Mouse (Mus musculus) kidney, embryonic 15.5 days (tissue): ENCODE measurements around the gene Pigyl. TPM values are rescaled to one million over a fixed set of nuclear protein-coding genes. Genes with fewer than 3 reads are reported as not detected.

Experiments used
- ATAC-seq: fragments of 200-750 bp; cut with Nextera tagmentation; replicated peaks from 2 replicates; pipeline ENCODE4 v1.8.0; 2017; ENCODE audit warnings: moderate TSS enrichment; ENCODE audit not compliant: low FRiP score
- H3K27ac ChIP-seq: fragments of 300-500 bp; sonication (generic); 2 replicates; pipeline ENCODE4 v1.5.1; 2015; ENCODE audit warnings: mild to moderate bottlenecking, inconsistent platforms
- H3K27me3 ChIP-seq: fragments of 300-500 bp; sonication (generic); 2 replicates; pipeline ENCODE4 v1.6.1; 2015; ENCODE audit warnings: inconsistent platforms
- H3K36me3 ChIP-seq: fragments of 300-500 bp; sonication (generic); 2 replicates; pipeline ENCODE4 v1.6.1; 2015; ENCODE audit warnings: inconsistent platforms
- H3K4me1 ChIP-seq: fragments of 300-500 bp; sonication (generic); 2 replicates; pipeline ENCODE4 v1.6.1; 2015; ENCODE audit warnings: inconsistent platforms
- H3K4me2 ChIP-seq: fragments of 300-500 bp; sonication (generic); 2 replicates; pipeline ENCODE4 v1.6.1; 2015; ENCODE audit warnings: moderate library complexity, mild to moderate bottlenecking, inconsistent platforms
- H3K4me3 ChIP-seq: fragments of 300-500 bp; sonication (generic); replicated peaks from 2 replicates; pipeline ENCODE4 v1.5.1; 2015; ENCODE audit warnings: mild to moderate bottlenecking, inconsistent platforms
- H3K9ac ChIP-seq: fragments of 300-500 bp; sonication (generic); 2 replicates; pipeline ENCODE4 v1.6.1; 2015; ENCODE audit warnings: mild to moderate bottlenecking, inconsistent platforms
- H3K9me3 ChIP-seq: fragments of 300-500 bp; sonication (generic); replicated peaks from 2 replicates; pipeline ENCODE4 v1.6.1; 2016; ENCODE audit warnings: inconsistent platforms
- WGBS: fragments of 180-500 bp; shearing (Covaris S2); methylation state at CpG from one replicate; pipeline ENCODE4 v1.1.7; 2015; ENCODE audit warnings: mixed read lengths; 5-methylcytosine and 5-hydroxymethylcytosine counted together
- microRNA-seq: library from miRNA; unstranded; fragments of <30 nt; microRNA quantifications from one replicate; pipeline ENCODE4, GENCODE M21; 2016
- polyA plus RNA-seq: library from polyadenylated mRNA; unstranded; fragments of >200 nt; fragmentation: Nextera tagmentation; extraction: Ambion mirVana; gene quantifications from 2 replicates; pipeline ENCODE4 v1.2.1, GENCODE M21; 2015

Gene Pigyl
- polyA plus RNA-seq, 1 experiment from 2014 or later, result 73.1 TPM

GRCm38 (mm10) chr9:22164711-22165668, 8.3 kb downstream of the Pigyl start:
- no peaks in the 10 kb centered on the region for H3K36me3 ChIP-seq
- peak overlapping the region; percentile 63 for H3K4me3 ChIP-seq
- H3K9ac ChIP-seq, result peak overlapping the region; percentile 54
- 2% methylated on average over 53 of the region's 54 CpGs for WGBS
- no peaks in the 10 kb centered on the region for H3K27me3 ChIP-seq
- peak overlapping the region; percentile 97 for H3K4me2 ChIP-seq
- peak; percentile 63 for ATAC-seq
- no peak overlapping the region for H3K27ac ChIP-seq
- 0 out of 2 replicates have a peak, but pooled peaks cover 4% of the 10 kb centered on the region for H3K9me3 ChIP-seq
- peaks cover 6% of the 10 kb centered on the region; the same call in 1 of the 2 replicates for H3K4me1 ChIP-seq

GRCm38 (mm10) chr9:22165964-22166363, 9.3 kb downstream of the Pigyl start:
- H3K4me3 ChIP-seq, result no peak overlapping the region
- no peak overlapping the region for H3K9ac ChIP-seq
- ATAC-seq, result no peak
- no peaks in the 10 kb centered on the region for H3K27me3 ChIP-seq
- no peaks in the 10 kb centered on the region for H3K36me3 ChIP-seq
- 59% methylated on average over 6 of the region's 6 CpGs for WGBS
- H3K4me1 ChIP-seq, result peaks cover 6% of the 10 kb centered on the region; the same call in 1 of the 2 replicates
- H3K27ac ChIP-seq, result no peak overlapping the region
- 0 out of 2 replicates have a peak, but pooled peaks cover 4% of the 10 kb centered on the region for H3K9me3 ChIP-seq
- H3K4me2 ChIP-seq, result no peak overlapping the region

GRCm38 (mm10) chr9:22166686-22167085, 10.0 kb downstream of the Pigyl start:
- Histone ChIP-seq H3K36me3 (no peaks in the 10 kb centered on the region), H3K9me3 (0 out of 2 replicates have a peak, but pooled peaks cover 4% of the 10 kb centered on the region), H3K4me3 (no peak overlapping the region), H3K4me2 (no peak overlapping the region), H3K27me3 (no peaks in the 10 kb centered on the region), H3K4me1 (peaks cover 6% of the 10 kb centered on the region; the same call in 1 of the 2 replicates), H3K27ac (no peak overlapping the region), H3K9ac (no peak overlapping the region)
- no peak for ATAC-seq
- 88% methylated on average over 10 of the region's 10 CpGs for WGBS

GRCm38 (mm10) chr9:22167751-22168150, 11.1 kb downstream of the Pigyl start:
- Histone ChIP-seq H3K9me3 (0 out of 2 replicates have a peak, but pooled peaks cover 4% of the 10 kb centered on the region), H3K4me1 (peaks cover 6% of the 10 kb centered on the region; the same call in 1 of the 2 replicates), H3K27ac (no peak overlapping the region), H3K27me3 (no peaks in the 10 kb centered on the region), H3K9ac (no peak overlapping the region), H3K4me3 (no peak overlapping the region), H3K36me3 (no peaks in the 10 kb centered on the region), H3K4me2 (no peak overlapping the region)
- 96% methylated on average over 4 of the region's 4 CpGs for WGBS
- no peak for ATAC-seq

- WGBS, result 94% methylated on average over 11 of the region's 11 CpGs
- Histone ChIP-seq H3K27ac (no peak overlapping the region), H3K9me3 (0 out of 2 replicates have a peak, but pooled peaks cover 4% of the 10 kb centered on the region), H3K36me3 (no peaks in the 10 kb centered on the region), H3K4me2 (no peak overlapping the region), H3K4me1 (peaks cover 6% of the 10 kb centered on the region; the same call in 1 of the 2 replicates), H3K27me3 (no peaks in the 10 kb centered on the region), H3K4me3 (no peak overlapping the region), H3K9ac (no peak overlapping the region)
- no peak for ATAC-seq
Observed at GRCm38 (mm10) chr9:22169327-22169726, 12.7 kb downstream of the Pigyl start.

GRCm38 (mm10) chr9:22172318-22172717, 15.7 kb downstream of the Pigyl start:
- 0 out of 2 replicates have a peak, but pooled peaks cover 5% of the 10 kb centered on the region for H3K9me3 ChIP-seq
- H3K27ac ChIP-seq, result no peak overlapping the region
- ATAC-seq, result no peak
- H3K4me2 ChIP-seq, result no peak overlapping the region
- WGBS, result 80% methylated on average over 4 of the region's 4 CpGs
- no peaks in the 10 kb centered on the region for H3K27me3 ChIP-seq
- no peaks in the 10 kb centered on the region for H3K36me3 ChIP-seq
- no peaks in the 10 kb centered on the region for H3K4me1 ChIP-seq
- no peak overlapping the region for H3K9ac ChIP-seq
- no peak overlapping the region for H3K4me3 ChIP-seq

GRCm38 (mm10) chr9:22188025-22188611, 31.5 kb downstream of the Pigyl start, which contains the start of gene Zfp872:
Gene Zfp872, plus strand, starts transcription at chr9:22188090.
- no peaks in the 10 kb centered on the region for H3K36me3 ChIP-seq
- peak within 1 kb of the TSS; percentile 46 for H3K4me3 ChIP-seq
- H3K27me3 ChIP-seq, result 0 out of 2 replicates have a peak, but pooled peaks cover 10% of the 10 kb centered on the region
- peak within 1 kb of the TSS; percentile 80 for H3K4me2 ChIP-seq
- ATAC-seq, result peak; percentile 64
- H3K9ac ChIP-seq, result peak within 1 kb of the TSS; percentile 38
- peaks cover 7% of the 10 kb centered on the region; the same call in 1 of the 2 replicates for H3K4me1 ChIP-seq
- no peak within 1 kb of the TSS for H3K27ac ChIP-seq
- peaks cover 17% of the 10 kb centered on the region for H3K9me3 ChIP-seq
- WGBS, result 17% methylated on average over 43 of the region's 43 CpGs

- no peak for ATAC-seq
- WGBS, result 30% methylated on average over 5 of the region's 5 CpGs
- no peaks in the 10 kb centered on the region for H3K27me3 ChIP-seq
- H3K9ac ChIP-seq, result no peak overlapping the region
- H3K27ac ChIP-seq, result no peak overlapping the region
- no peaks in the 10 kb centered on the region for H3K4me1 ChIP-seq
- no peak overlapping the region for H3K4me3 ChIP-seq
- H3K4me2 ChIP-seq, result no peak overlapping the region
- H3K9me3 ChIP-seq, result peaks cover 22% of the 10 kb centered on the region
- H3K36me3 ChIP-seq, result peaks cover 4% of the 10 kb centered on the region; the same call in 1 of the 2 replicates
Observed at GRCm38 (mm10) chr9:22196412-22196811, 39.8 kb downstream of the Pigyl start.

Small RNAs within 50 kb of the gene (microRNA-seq; reads per million reads assigned to microRNA genes)
- not detected for gene Mir7084

Other genes starting within 250 kb of the Pigyl start
- gene Rab3d, start 238.7 kb upstream of the Pigyl start, polyA plus RNA-seq, result 11.0 and 11.3 TPM in 2 replicates
- gene Ccdc159, start 229.4 kb upstream of the Pigyl start, polyA plus RNA-seq, result 5.5 and 5.9 TPM in 2 replicates
- gene Tmem205, start 229.3 kb upstream of the Pigyl start, polyA plus RNA-seq, result 59.2 and 61.0 TPM in 2 replicates
- 7.9 and 11.3 TPM in 2 replicates for gene Plppr2, start 219.8 kb upstream of the Pigyl start, polyA plus RNA-seq
- gene Swsap1, start 201.1 kb upstream of the Pigyl start, polyA plus RNA-seq, result 7.9 and 12.6 TPM in 2 replicates
- gene Epor, start 193.3 kb upstream of the Pigyl start, polyA plus RNA-seq, result 12.1 and 15.2 TPM in 2 replicates
- gene Rgl3, start 167.4 kb upstream of the Pigyl start, polyA plus RNA-seq, result 23.7 and 24.5 TPM in 2 replicates
- 1.6 TPM in 2 replicates for gene Ccdc151, start 154.2 kb upstream of the Pigyl start, polyA plus RNA-seq
- 137 and 140 TPM in 2 replicates for gene Prkcsh, start 154.0 kb upstream of the Pigyl start, polyA plus RNA-seq
- 0.53 and 1.1 TPM in 2 replicates for gene Elavl3, start 104.8 kb upstream of the Pigyl start, polyA plus RNA-seq
- not detected in 2 replicates for gene Gm49318, start 85.6 kb upstream of the Pigyl start, polyA plus RNA-seq
- 11.7 and 14.0 TPM in 2 replicates for gene Zfp653, start 85.5 kb upstream of the Pigyl start, polyA plus RNA-seq
- gene Ecsit, start 71.4 kb upstream of the Pigyl start, polyA plus RNA-seq, result 43.1 and 49.4 TPM in 2 replicates
- 11.1 and 40.8 TPM in 2 replicates for gene Cnn1, start 57.6 kb upstream of the Pigyl start, polyA plus RNA-seq
- 193 and 194 TPM in 2 replicates for gene Elof1, start 39.7 kb upstream of the Pigyl start, polyA plus RNA-seq
- gene Acp5, start 21.1 kb upstream of the Pigyl start, polyA plus RNA-seq, result 7.3 and 23.2 TPM in 2 replicates
- gene Zfp872, start 31.2 kb downstream of the Pigyl start, polyA plus RNA-seq, result 0.31 and 0.55 TPM in 2 replicates
- 20.7 and 20.9 TPM in 2 replicates for gene Zfp809, start 68.9 kb downstream of the Pigyl start, polyA plus RNA-seq
- gene Zfp599, start 103.0 kb downstream of the Pigyl start, polyA plus RNA-seq, result 4.9 and 5.0 TPM in 2 replicates
- gene Zfp810, start 150.8 kb downstream of the Pigyl start, polyA plus RNA-seq, result 23.2 and 24.5 TPM in 2 replicates
- gene Anln, start 232.3 kb downstream of the Pigyl start, polyA plus RNA-seq, result 44.8 and 49.6 TPM in 2 replicates